Mouse (Mus musculus) neural tube, embryonic 14.5 days (tissue): Measurements from ENCODE around the gene Ccl7. TPM values are rescaled to one million over a fixed set of nuclear protein-coding genes. Genes with fewer than 3 reads are reported as not detected.

ENCODE experiments used
- ATAC-seq: fragments of 200-750 bp; cut with Nextera tagmentation; 2 replicates; pipeline ENCODE4 v1.8.0; 2017; ENCODE audit warnings: low read depth, mild to moderate bottlenecking, moderate TSS enrichment, moderate library complexity
- H3K27ac ChIP-seq: fragments of 300-500 bp; sonication (generic); 2 replicates; pipeline ENCODE4 v1.5.1; 2014; ENCODE audit warnings: low read depth, mild to moderate bottlenecking, control low read depth, low read length, moderate library complexity, mixed read lengths
- H3K27me3 ChIP-seq: fragments of 300-500 bp; sonication (generic); 2 replicates; pipeline ENCODE4 v1.6.1; 2014; ENCODE audit warnings: low read length; ENCODE audit not compliant: control insufficient read depth, insufficient read depth
- H3K36me3 ChIP-seq: fragments of 300-500 bp; sonication (generic); 2 replicates; pipeline ENCODE4 v1.6.1; 2014; ENCODE audit warnings: low read length, mixed read lengths; ENCODE audit not compliant: control insufficient read depth, insufficient read depth
- H3K4me1 ChIP-seq: fragments of 300-500 bp; sonication (generic); 2 replicates; pipeline ENCODE4 v1.6.1; 2014; ENCODE audit warnings: low read length; ENCODE audit not compliant: control insufficient read depth, insufficient read depth
- H3K4me2 ChIP-seq: fragments of 300-500 bp; sonication (generic); 2 replicates; pipeline ENCODE4 v1.6.1; 2014; ENCODE audit warnings: mild to moderate bottlenecking, low read depth, low read length, control low read depth
- H3K4me3 ChIP-seq: fragments of 300-500 bp; sonication (generic); 2 replicates; pipeline ENCODE4 v1.5.1; 2014; ENCODE audit warnings: low read depth, low read length, control low read depth, mixed read lengths
- H3K9ac ChIP-seq: fragments of 300-500 bp; sonication (generic); replicated peaks from 2 replicates; pipeline ENCODE4 v1.6.1; 2014; ENCODE audit warnings: low read depth, mild to moderate bottlenecking, control low read depth, low read length, mixed read lengths
- H3K9me3 ChIP-seq: fragments of 300-500 bp; sonication (generic); 2 replicates; pipeline ENCODE4 v1.6.1; 2016; ENCODE audit warnings: low read length; ENCODE audit not compliant: control insufficient read depth
- WGBS: fragments of 180-500 bp; shearing (Covaris S2); extraction: QIAGEN DNeasy Blood & Tissue Kit; methylation state at CpG from one replicate; pipeline ENCODE4 v1.1.7; 2014; 5-methylcytosine and 5-hydroxymethylcytosine counted together
- polyA plus RNA-seq: library from polyadenylated mRNA; unstranded; fragments of >200 nt; fragmentation: Nextera tagmentation; extraction: Ambion mirVana; gene quantifications from 2 replicates; pipeline ENCODE4 v1.2.1, GENCODE M21; 2014

Ccl7 gene
- polyA plus RNA-seq, 1 experiment from 2014 or later, result 0.98 TPM

- Histone ChIP-seq H3K4me2 (no peak overlapping the region), H3K27ac (no peak overlapping the region), H3K27me3 (no peaks in the 10 kb centered on the region), H3K9me3 (no peaks in the 10 kb centered on the region), H3K9ac (no peak overlapping the region), H3K4me3 (no peak overlapping the region), H3K4me1 (no peaks in the 10 kb centered on the region), H3K36me3 (no peaks in the 10 kb centered on the region)
- no peak for ATAC-seq
- WGBS, result 94% methylated on average over 3 of the region's 3 CpGs
These were observed 28.2 kb downstream of the Ccl7 start for GRCm38 (mm10) chr11:82073686-82074085.

DNA sequence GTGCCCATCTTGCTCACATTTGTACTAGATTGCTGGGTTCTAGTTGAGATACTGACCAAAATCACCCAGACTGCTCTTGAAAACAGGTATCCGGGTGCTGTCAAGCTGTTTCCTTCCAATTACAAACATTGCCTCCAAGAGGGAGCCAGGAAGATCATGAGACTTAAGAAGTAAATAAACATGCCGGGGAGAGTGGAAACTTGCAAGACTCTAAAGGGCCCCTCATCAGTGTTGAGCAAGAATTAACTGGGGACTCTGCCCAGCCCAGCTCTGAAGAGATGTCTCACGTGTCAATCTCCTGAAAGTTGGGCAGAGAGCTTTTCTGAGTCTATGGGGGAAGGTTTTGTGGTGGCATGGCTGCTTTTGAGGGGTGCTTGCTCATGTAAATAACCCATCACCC lies 31.5 kb downstream of the Ccl7 start:
- ATAC-seq, result no peak
- Histone ChIP-seq H3K4me3 (no peak overlapping the region), H3K27me3 (no peaks in the 10 kb centered on the region), H3K9ac (no peak overlapping the region), H3K36me3 (no peaks in the 10 kb centered on the region), H3K4me2 (no peak overlapping the region), H3K27ac (no peak overlapping the region), H3K9me3 (no peaks in the 10 kb centered on the region), H3K4me1 (no peaks in the 10 kb centered on the region)
- WGBS, result 73% methylated on average over 3 of the region's 3 CpGs

DNA sequence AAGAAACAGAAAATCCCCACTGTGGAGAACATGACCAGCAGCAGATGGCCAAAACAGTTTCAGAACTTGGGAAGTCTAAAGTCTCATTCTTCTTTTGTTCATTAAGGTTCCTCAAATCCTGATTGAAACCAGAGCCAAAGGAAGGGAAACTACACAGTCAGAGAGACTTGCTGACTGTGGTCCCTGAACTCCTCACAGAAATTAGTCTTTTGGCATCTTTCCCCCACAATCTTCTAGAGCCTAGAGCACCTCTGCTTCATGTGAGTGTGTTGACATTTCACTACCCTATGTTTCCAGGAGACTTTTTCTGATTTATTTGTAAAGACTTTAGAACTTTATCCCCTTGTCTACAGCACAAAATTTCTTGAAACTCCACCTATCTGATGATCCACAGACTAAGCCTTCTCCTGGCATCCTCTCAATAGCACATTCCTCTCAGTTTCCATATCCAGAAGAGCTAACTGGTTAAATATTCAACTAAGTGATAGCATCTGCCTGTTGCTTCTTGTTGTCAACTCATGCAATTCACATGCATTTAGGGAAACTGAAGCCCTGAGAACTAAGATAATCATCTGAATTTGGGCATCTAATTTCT lies 32.7 kb downstream of the Ccl7 start:
- Histone ChIP-seq H3K4me3 (no peak overlapping the region), H3K4me1 (no peaks in the 10 kb centered on the region), H3K4me2 (no peak overlapping the region), H3K36me3 (no peaks in the 10 kb centered on the region), H3K9ac (no peak overlapping the region), H3K9me3 (no peaks in the 10 kb centered on the region), H3K27me3 (no peaks in the 10 kb centered on the region), H3K27ac (no peak overlapping the region)
- no peak for ATAC-seq

DNA sequence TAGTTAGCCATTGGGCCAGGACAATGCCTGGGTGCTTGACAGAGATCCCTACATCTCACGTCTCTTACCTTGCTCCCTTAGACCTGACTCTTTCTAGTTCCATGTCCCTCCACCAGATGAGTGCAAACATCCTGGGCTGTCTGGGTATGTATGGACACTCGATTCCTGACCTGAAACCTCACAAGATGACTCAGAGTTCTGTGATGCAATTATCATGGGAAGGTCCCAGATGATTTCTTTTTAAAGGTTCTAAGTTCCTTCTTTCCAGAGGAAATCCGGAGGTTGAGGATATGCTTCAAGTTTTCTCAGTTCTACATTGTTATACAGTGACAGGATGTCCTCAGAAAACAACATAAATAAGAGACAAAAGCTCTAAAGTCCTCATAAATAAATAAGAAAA lies 35.4 kb downstream of the Ccl7 start:
- no peak overlapping the region for H3K9ac ChIP-seq
- no peak overlapping the region for H3K27ac ChIP-seq
- no peaks in the 10 kb centered on the region for H3K27me3 ChIP-seq
- 85% methylated on average over 3 of the region's 3 CpGs for WGBS
- no peaks in the 10 kb centered on the region for H3K4me1 ChIP-seq
- no peaks in the 10 kb centered on the region for H3K36me3 ChIP-seq
- no peak overlapping the region for H3K4me2 ChIP-seq
- no peak for ATAC-seq
- H3K4me3 ChIP-seq, result no peak overlapping the region
- H3K9me3 ChIP-seq, result no peaks in the 10 kb centered on the region

- Histone ChIP-seq H3K9ac (no peak overlapping the region), H3K27me3 (no peaks in the 10 kb centered on the region), H3K27ac (no peak overlapping the region), H3K4me1 (no peaks in the 10 kb centered on the region), H3K4me2 (no peak overlapping the region), H3K9me3 (no peaks in the 10 kb centered on the region), H3K4me3 (no peak overlapping the region), H3K36me3 (no peaks in the 10 kb centered on the region)
- ATAC-seq, result no peak
- WGBS, result 61% methylated on average over 3 of the region's 3 CpGs
These were observed 38.8 kb downstream of the Ccl7 start for GRCm38 (mm10) chr11:82084360-82084759.

Other genes with a start within 250 kb of the Ccl7 start
- 1.2 and 2.1 TPM in 2 replicates for gene 5530401A14Rik, start 185.0 kb upstream of the Ccl7 start, polyA plus RNA-seq
- 12.3 and 16.2 TPM in 2 replicates for gene Asic2, start 77.3 kb upstream of the Ccl7 start, polyA plus RNA-seq
- 0.52 and 1.8 TPM in 2 replicates for gene Ccl2, start 10.1 kb upstream of the Ccl7 start, polyA plus RNA-seq
- not detected in 2 replicates for gene Gm17268, start 7.2 kb upstream of the Ccl7 start, polyA plus RNA-seq
- gene Ccl11, start 12.1 kb downstream of the Ccl7 start, polyA plus RNA-seq, result 0.84 TPM in 1 of 2 replicates, not detected in the other
- 0.43 and 3.2 TPM in 2 replicates for gene Ccl12, start 56.1 kb downstream of the Ccl7 start, polyA plus RNA-seq
- not detected in 2 replicates for gene Ccl8, start 69.5 kb downstream of the Ccl7 start, polyA plus RNA-seq